Mouse (Mus musculus) kidney, adult 2 months (tissue): ENCODE results near the gene Syne1.

Experiments
- CTCF ChIP-seq: fragments of 200-500 bp; conservative IDR thresholded peaks from 2 replicates; pipeline ENCODE4 v1.5.1; 2011; ENCODE audit warnings: low read depth, mild to moderate bottlenecking, control low read depth, low read length, moderate library complexity, mixed read lengths; ENCODE audit not compliant: insufficient read depth, insufficient read length
- POLR2A ChIP-seq: fragments of 200-500 bp; IDR thresholded peaks from one replicate; pipeline ENCODE4 v1.6.1; 2011; ENCODE audit warnings: low read depth, low read length, control low read depth

DNA sequence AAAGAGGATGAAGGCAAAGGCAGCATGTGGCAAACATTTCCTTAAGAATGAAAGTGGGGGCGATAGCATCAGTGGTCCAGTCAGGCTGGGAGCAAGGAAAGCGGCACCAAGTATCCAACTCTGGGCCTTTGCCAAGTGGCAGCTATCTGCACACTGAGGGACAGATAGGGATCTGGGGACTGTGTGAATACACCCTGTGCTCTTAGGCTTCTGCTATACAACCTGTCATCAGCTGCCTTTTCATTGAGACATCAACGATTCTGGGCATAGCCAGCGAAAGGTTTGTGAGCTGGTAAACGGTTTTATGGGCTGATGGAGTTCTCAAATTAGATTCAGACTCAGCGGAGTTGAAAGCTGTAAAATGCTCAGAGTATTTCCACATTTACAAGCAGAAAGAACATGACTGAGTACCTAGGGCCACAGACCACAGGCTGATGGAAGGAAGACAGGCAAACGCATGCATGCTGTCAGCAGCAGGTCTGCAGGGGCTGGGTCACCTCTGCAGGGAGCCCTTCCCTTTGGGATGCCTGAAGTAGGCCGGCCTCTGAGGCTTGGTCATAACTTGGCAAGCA lies 542.4 kb downstream of the Syne1 start:
- TF ChIP-seq CTCF (no peak), POLR2A (no peak)
